Mouse (Mus musculus): ENCODE measurements around the gene Extl1.

- TF ChIP-seq POLR2A (IDR thresholded peaks at IDR 0.05; ENCODE audit: borderline replicate concordance, extremely low read depth, insufficient read depth, insufficient read length, poor library complexity, severe bottlenecking) (no peak), CTCF (IDR thresholded peaks at IDR 0.05; ENCODE audit: borderline replicate concordance, extremely low read depth, insufficient read depth, insufficient read length) (no peak)
Observed at GRCm38 (mm10) chr4:134417111-134417510, 33.5 kb upstream of the Extl1 start.
